Mouse (Mus musculus): ENCODE measurements around the gene Galnt10.

DNA sequence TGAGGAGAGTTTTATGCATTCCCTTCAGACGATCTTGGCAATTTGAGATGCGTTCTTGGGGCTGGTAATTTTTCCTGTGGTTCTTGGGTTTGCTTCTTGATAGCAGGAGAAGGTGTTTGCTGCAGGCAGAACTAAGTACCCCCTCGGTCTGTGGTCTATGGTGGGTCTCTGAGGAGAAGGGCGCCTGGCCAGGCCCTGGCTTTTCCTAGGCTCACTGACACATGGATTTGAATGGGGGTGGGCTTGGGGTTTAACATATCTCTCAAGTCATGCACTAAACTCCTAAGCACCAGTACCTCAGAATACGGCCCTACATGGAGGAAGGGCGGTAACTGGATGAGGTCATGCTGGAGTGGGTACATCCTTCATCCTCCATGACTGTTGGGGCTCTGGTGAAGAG, 13.5 kb downstream of the Galnt10 start:
- TF ChIP-seq CTCF (IDR thresholded peaks at IDR 0.05; ENCODE audit: borderline replicate concordance, insufficient read depth, low read depth, low read length): no peak
- TF ChIP-seq POLR2A (IDR thresholded peaks at IDR 0.05; ENCODE audit: borderline replicate concordance, insufficient read depth, low read length): no peak

All from cerebellum, adult 2 months (tissue).